Comparison of ENCODE assay signal across 19 mouse cellular contexts in the genomic region with DNA sequence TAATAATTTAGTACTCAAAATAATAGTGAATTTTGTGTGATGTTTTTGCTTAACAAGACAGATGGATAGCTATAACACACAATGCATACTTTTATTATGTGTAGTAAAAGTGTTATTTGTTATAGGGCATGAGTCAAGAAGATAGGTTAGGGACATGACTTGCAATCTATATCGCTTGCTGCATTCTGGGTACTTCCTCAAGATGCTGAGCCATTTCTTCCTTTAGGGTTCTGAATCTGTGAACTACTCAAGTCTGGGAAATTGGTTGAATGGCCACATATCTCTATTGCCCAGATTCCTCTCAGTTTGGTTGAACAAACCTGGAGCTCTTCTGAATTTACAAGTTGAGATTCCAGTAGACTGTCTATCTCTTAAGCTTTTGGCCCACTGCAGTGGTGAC. TPM values are rescaled to one million over a fixed set of nuclear protein-coding genes. Genes with fewer than 3 reads are reported as not detected.
DNase-seq lines count a peak whose midpoint lies in the region; ATAC-seq and TF ChIP-seq lines count a peak whose summit lies in the region.
"Had no signal": no experiment of that assay in that cellular context is flagged by ENCODE, and none has a peak within 500 bp of the region (broad histone marks: within the 10 kb centered on the region; RNA-seq: fewer than 3 reads in every experiment).

No protein-coding gene starts in this region.

- peaks cover 35% of the 10 kb centered on the region for H3K4me1 ChIP-seq in lung, embryonic 15.5 days
- peaks cover 3 to 16% of the 10 kb centered on the region in 2 experiments; a peak in 2 of 4 replicates for H3K4me1 ChIP-seq in MEL (ENCODE audit: control insufficient read depth in 1 of 2, insufficient read depth in 2 of 2, low read length in 2 of 2)
- H3K4me1 ChIP-seq in forebrain, embryonic 11.5 days (replicated peaks; ENCODE audit: control insufficient read depth, insufficient read depth, low read length) = peaks cover 14% of the 10 kb centered on the region

- H3K79me2 ChIP-seq in MEL (ENCODE audit: control insufficient read depth, insufficient read depth, low read length, poor library complexity) = no peaks in the 10 kb centered on the region

- 84% methylated on average over 1 of the region's 1 CpGs for WGBS in lung, embryonic 15.5 days
- 95% methylated on average over 1 of the region's 1 CpGs for WGBS in forebrain, embryonic 11.5 days

- no peak for DNase-seq in lung, adult 18-20 months
- peak; percentile 63 for DNase-seq in MEL (ENCODE audit: low read depth, low spot score)
- no peak for DNase-seq in forebrain, embryonic 11.5 days (ENCODE audit: low spot score)
- DNase-seq in cerebellum, adult 18-20 months = no peak
- DNase-seq in natural killer cell, adult 2 months (ENCODE audit: low spot score in 2 of 2) = no peak
- DNase-seq: adrenal gland, adult 2 months; cerebellum, adult 11 months; cerebellum, adult 9-10 months; embryo, embryonic 11 days had no signal

- TF ChIP-seq CTCF in MEL (IDR thresholded peaks at IDR 0.05 in 2 of 3, conservative IDR thresholded peaks at IDR 0.05 in 1 of 3; ENCODE audit: control insufficient read depth in 1 of 3, insufficient read depth in 1 of 3, low read depth in 2 of 3, low read length in 3 of 3, poor library complexity in 1 of 3, severe bottlenecking in 1 of 3) = no peak

- no peak overlapping the region for H3K4me3 ChIP-seq in lung, embryonic 15.5 days
- no peak overlapping the region for H3K4me3 ChIP-seq in MEL (ENCODE audit: control insufficient read depth in 1 of 2, insufficient read depth in 1 of 2, low read depth in 2 of 2, low read length in 2 of 2)
- H3K4me3 ChIP-seq in forebrain, embryonic 11.5 days (ENCODE audit: low read depth, low read length) = no peak overlapping the region
- H3K4me3 ChIP-seq: embryonic facial prominence, embryonic 13.5 days; embryonic facial prominence, embryonic 15.5 days; erythroblast, embryonic 14.5 days; forebrain, embryonic 10.5 days; forebrain, embryonic 13.5 days had no signal

- H3K4me2 ChIP-seq in lung, embryonic 15.5 days = no peak overlapping the region
- H3K4me2 ChIP-seq in forebrain, embryonic 11.5 days (ENCODE audit: low read depth, low read length, severe bottlenecking) = no peak overlapping the region
- H3K4me2 ChIP-seq: embryonic facial prominence, embryonic 13.5 days had no signal

- TF ChIP-seq EP300 in MEL (IDR thresholded peaks at IDR 0.05; ENCODE audit: low read depth in 1 of 2, low read length in 2 of 2) = peak; percentile 40 to 50; a peak in 2 of 4 replicates

- H3K27ac ChIP-seq in lung, embryonic 15.5 days = peak overlapping the region; percentile 73; the same call in 1 of the 2 replicates
- no peak overlapping the region for H3K27ac ChIP-seq in MEL (ENCODE audit: control insufficient read depth, low read depth, low read length)
- no peak overlapping the region for H3K27ac ChIP-seq in forebrain, embryonic 11.5 days (ENCODE audit: low read depth, low read length)

- no peaks in the 10 kb centered on the region for H3K27me3 ChIP-seq in lung, embryonic 15.5 days
- H3K27me3 ChIP-seq in MEL (ENCODE audit: control insufficient read depth in 1 of 2, insufficient read depth in 2 of 2, low read length in 2 of 2) = peaks cover 0 to 2% of the 10 kb centered on the region in 2 experiments; a peak in 2 of 4 replicates
- no peaks in the 10 kb centered on the region for H3K27me3 ChIP-seq in forebrain, embryonic 11.5 days (ENCODE audit: control insufficient read depth, insufficient read depth, low read length)
- H3K27me3 ChIP-seq: embryonic facial prominence, embryonic 13.5 days; embryonic facial prominence, embryonic 15.5 days; forebrain, embryonic 13.5 days; forebrain, embryonic 15.5 days had no signal

- TF ChIP-seq POLR2A in MEL (IDR thresholded peaks at IDR 0.05; ENCODE audit: control insufficient read depth in 1 of 2, insufficient read depth in 1 of 2, low read depth in 1 of 2, low read length in 2 of 2, poor library complexity in 1 of 2) = no peak

- H3K36me3 ChIP-seq in lung, embryonic 15.5 days = no peaks in the 10 kb centered on the region
- H3K36me3 ChIP-seq in MEL (ENCODE audit: control insufficient read depth in 1 of 2, insufficient read depth in 2 of 2, low read length in 2 of 2) = peaks cover 0 to 6% of the 10 kb centered on the region in 2 experiments; a peak in 2 of 4 replicates
- no peaks in the 10 kb centered on the region for H3K36me3 ChIP-seq in forebrain, embryonic 11.5 days (ENCODE audit: control insufficient read depth, insufficient read depth, low read length)
- H3K36me3 ChIP-seq: embryonic facial prominence, embryonic 13.5 days; embryonic facial prominence, embryonic 15.5 days; forebrain, embryonic 10.5 days; forebrain, embryonic 15.5 days had no signal

- no peak overlapping the region for H3K9ac ChIP-seq in lung, embryonic 15.5 days
- H3K9ac ChIP-seq in MEL (ENCODE audit: control insufficient read depth, low read depth, low read length, poor library complexity, severe bottlenecking) = no peak overlapping the region
- no peak overlapping the region for H3K9ac ChIP-seq in forebrain, embryonic 11.5 days (ENCODE audit: low read length)
- H3K9ac ChIP-seq: embryonic facial prominence, embryonic 13.5 days; embryonic facial prominence, embryonic 15.5 days; forebrain, embryonic 13.5 days; forebrain, embryonic 15.5 days; forebrain, postnatal 0 days had no signal

- no peak for TF ChIP-seq RAD21 in MEL (IDR thresholded peaks at IDR 0.05; ENCODE audit: low read depth, low read length)

- no peak for ATAC-seq in lung, embryonic 15.5 days (ENCODE audit: borderline replicate concordance, extremely low read depth, low FRiP score, low TSS enrichment)
- ATAC-seq in common myeloid progenitor, adult 5-6 weeks (replicated peaks; ENCODE audit: low read depth, poor library complexity, severe bottlenecking) = peak; percentile 56
- no peak for ATAC-seq in forebrain, embryonic 11.5 days (replicated peaks; ENCODE audit: low FRiP score)
- ATAC-seq: forebrain, embryonic 13.5 days; forebrain, embryonic 15.5 days; Patski had no signal

- H3K9me3 ChIP-seq in lung, embryonic 15.5 days = no peaks in the 10 kb centered on the region
- H3K9me3 ChIP-seq in MEL (replicated peaks; ENCODE audit: insufficient read depth, low read length) = no peaks in the 10 kb centered on the region
- no peaks in the 10 kb centered on the region for H3K9me3 ChIP-seq in forebrain, embryonic 11.5 days (ENCODE audit: control insufficient read depth, low read length)
- H3K9me3 ChIP-seq: embryonic facial prominence, embryonic 13.5 days; embryonic facial prominence, embryonic 15.5 days; forebrain, embryonic 10.5 days; forebrain, embryonic 13.5 days; forebrain, embryonic 15.5 days had no signal

TF ChIP-seq in MEL, 35 proteins besides CTCF, POLR2A, EP300 and RAD21:
- peak; percentile 55 for TF ChIP-seq RCOR1 (IDR thresholded peaks at IDR 0.05; ENCODE audit: low read depth, low read length)
- TF ChIP-seq MAZ (IDR thresholded peaks at IDR 0.05; ENCODE audit: low read depth, low read length) = no peak
- no peak for TF ChIP-seq TCF12 (IDR thresholded peaks at IDR 0.05; ENCODE audit: low read depth, low read length)
- TF ChIP-seq SIN3A (IDR thresholded peaks at IDR 0.05; ENCODE audit: low read length) = no peak
- no peak for TF ChIP-seq MAX (IDR thresholded peaks at IDR 0.05; ENCODE audit: low read length)
- no peak for TF ChIP-seq ZKSCAN1 (IDR thresholded peaks at IDR 0.05; ENCODE audit: low read depth, low read length)
- TF ChIP-seq TAL1 (IDR thresholded peaks at IDR 0.05; ENCODE audit: low read length) = peak; percentile 43
- no peak for TF ChIP-seq POLR2AphosphoS5 (IDR thresholded peaks at IDR 0.05; ENCODE audit: borderline replicate concordance, low read depth, low read length)
- no peak for TF ChIP-seq HCFC1 (IDR thresholded peaks at IDR 0.05; ENCODE audit: low read depth, low read length)
- no peak for TF ChIP-seq CHD2 (IDR thresholded peaks at IDR 0.05; ENCODE audit: low read length)
- no peak for TF ChIP-seq MXI1 (IDR thresholded peaks at IDR 0.05; ENCODE audit: low read depth, low read length)
- TF ChIP-seq GATA1 (IDR thresholded peaks at IDR 0.05; ENCODE audit: low read depth, low read length) = peak; percentile 54; the same call in 1 of the 2 replicates
- 0 out of 2 replicates have a peak, but pooled peaks have one; percentile 15 for TF ChIP-seq ETS1 (IDR thresholded peaks at IDR 0.05; ENCODE audit: low read depth, low read length)
- no peak for TF ChIP-seq SMC3 (IDR thresholded peaks at IDR 0.05; ENCODE audit: low read depth, low read length)
- no peak for TF ChIP-seq POLR2AphosphoS2 (IDR thresholded peaks at IDR 0.05; ENCODE audit: low read length)
- no peak for TF ChIP-seq MYB (IDR thresholded peaks at IDR 0.05; ENCODE audit: low read depth, low read length)
- TF ChIP-seq ZNF384 (IDR thresholded peaks at IDR 0.05; ENCODE audit: low read depth, low read length) = no peak
- TF ChIP-seq TBP (IDR thresholded peaks at IDR 0.05; ENCODE audit: low read depth, low read length) = no peak
- no peak for TF ChIP-seq CHD1 (IDR thresholded peaks at IDR 0.05; ENCODE audit: low read depth, low read length)
- TF ChIP-seq ELF1 (IDR thresholded peaks at IDR 0.05; ENCODE audit: low read depth, low read length) = no peak

RNA-seq across cellular contexts. Expression of gene Nepro, which starts 31.6 kb away (rescaled TPM):
- polyA plus RNA-seq in lung, embryonic 15.5 days (2015; fragmentation: Nextera tagmentation; extraction: Ambion mirVana) = 9.5 and 9.8 TPM in 2 replicates
- total RNA-seq in MEL (2012; rRNA removed) = 8.8 and 9.0 TPM in 2 replicates
- 10 to 100 TPM in 1 of 2 experiments, not detected in 1; 20.8 TPM for polyA plus RNA-seq in MEL (2012; ENCODE audit: insufficient read depth in 1 of 2, insufficient read length in 2 of 2, low read depth in 1 of 2, low replicate concordance in 2 of 2, missing spikeins in 1 of 2)
- 22.7 and 25.1 TPM in 2 replicates for total RNA-seq in common myeloid progenitor, adult 5-6 weeks (2017)
- 11.9 and 13.2 TPM in 2 replicates for polyA plus RNA-seq in forebrain, embryonic 11.5 days (2014; fragmentation: Nextera tagmentation; extraction: Ambion mirVana)

RNA-seq across cellular contexts. Expression of gene Gtpbp8, which starts 53.6 kb away (rescaled TPM):
- polyA plus RNA-seq in lung, embryonic 15.5 days (2015; fragmentation: Nextera tagmentation; extraction: Ambion mirVana) = 25.9 and 31.3 TPM in 2 replicates
- 10.1 and 14.4 TPM in 2 replicates for total RNA-seq in MEL (2012; rRNA removed)
- 10 to 100 TPM in 1 of 2 experiments, not detected in 1; 10.7 TPM for polyA plus RNA-seq in MEL (2012; ENCODE audit: insufficient read depth in 1 of 2, insufficient read length in 2 of 2, low read depth in 1 of 2, low replicate concordance in 2 of 2, missing spikeins in 1 of 2)
- 9.7 and 18.3 TPM in 2 replicates for total RNA-seq in common myeloid progenitor, adult 5-6 weeks (2017)
- 29.6 and 34.2 TPM in 2 replicates for polyA plus RNA-seq in forebrain, embryonic 11.5 days (2014; fragmentation: Nextera tagmentation; extraction: Ambion mirVana)
